Mouse (Mus musculus) adrenal gland, postnatal 10 days (tissue): ENCODE measurements at regions not wholly inside any gene's neighbourhood (a gene's known extent, or its start where the extent isn't known, plus 50 kb on each side); places are given as distances from the start of the nearest gene placed in this dataset.

Experiments
- DNase-seq: peaks from one replicate; pipeline ENCODE4 v3.0.0; 2021; ENCODE audit warnings: mixed read lengths

DNA sequence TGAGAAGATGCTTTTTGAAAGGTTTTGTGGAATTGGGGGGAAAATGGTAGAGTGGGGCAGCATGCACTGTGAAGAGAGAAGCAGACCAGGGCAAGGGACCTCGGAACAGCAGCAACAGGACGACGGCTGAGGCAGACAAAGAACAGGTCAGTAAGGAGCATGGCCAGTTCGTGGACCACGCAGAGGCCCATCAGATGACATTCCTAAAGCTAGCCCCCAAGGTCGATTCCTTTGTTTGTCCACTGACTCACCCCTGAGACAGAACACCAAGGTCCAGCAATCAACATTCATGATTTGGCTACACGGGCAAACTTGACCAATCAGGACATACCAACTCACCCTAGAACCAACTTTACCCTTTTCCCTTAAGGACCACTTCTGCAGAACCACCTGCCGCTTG lies 160.0 kb downstream of the Fam76b start:
- no peak for DNase-seq

DNA sequence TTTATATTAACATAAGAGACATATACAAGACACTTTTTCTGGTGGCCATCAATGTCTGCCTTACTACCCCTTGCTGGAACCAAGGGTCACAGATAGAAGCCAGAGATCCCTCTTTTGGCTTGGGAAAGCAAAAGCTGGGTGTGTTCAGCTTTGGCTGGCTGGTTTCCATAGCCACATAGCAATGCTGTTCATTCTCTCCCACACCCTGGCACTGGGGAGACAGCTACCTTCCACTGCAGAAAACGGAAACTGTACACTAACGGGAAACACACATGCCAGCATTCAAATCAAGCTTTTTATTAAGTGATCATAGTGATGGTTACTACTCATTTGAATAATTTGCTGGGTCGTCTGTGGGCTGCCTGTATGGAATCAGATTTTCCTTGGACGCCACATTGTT lies 161.4 kb downstream of the Fam76b start:
- no peak for DNase-seq

DNA sequence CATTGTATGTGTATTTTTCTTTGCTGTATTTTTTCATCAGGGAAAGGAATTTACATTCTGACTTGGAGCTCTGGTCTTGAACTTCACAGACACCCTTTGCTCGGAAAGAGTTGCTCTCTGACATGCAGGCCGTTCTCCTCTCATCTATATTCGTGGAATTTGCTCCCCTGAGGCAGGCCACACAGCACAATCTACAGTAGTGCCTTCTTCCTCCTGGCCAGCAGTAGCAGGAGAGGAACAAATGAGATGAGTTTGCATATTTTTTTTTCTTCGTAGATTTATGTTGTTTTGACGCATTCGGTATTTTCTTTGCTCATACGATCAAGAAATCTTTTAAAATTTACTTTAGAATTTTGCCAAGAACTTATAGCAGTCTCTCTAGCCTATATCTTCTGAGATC lies 163.4 kb downstream of the Fam76b start:
- no peak for DNase-seq

DNA sequence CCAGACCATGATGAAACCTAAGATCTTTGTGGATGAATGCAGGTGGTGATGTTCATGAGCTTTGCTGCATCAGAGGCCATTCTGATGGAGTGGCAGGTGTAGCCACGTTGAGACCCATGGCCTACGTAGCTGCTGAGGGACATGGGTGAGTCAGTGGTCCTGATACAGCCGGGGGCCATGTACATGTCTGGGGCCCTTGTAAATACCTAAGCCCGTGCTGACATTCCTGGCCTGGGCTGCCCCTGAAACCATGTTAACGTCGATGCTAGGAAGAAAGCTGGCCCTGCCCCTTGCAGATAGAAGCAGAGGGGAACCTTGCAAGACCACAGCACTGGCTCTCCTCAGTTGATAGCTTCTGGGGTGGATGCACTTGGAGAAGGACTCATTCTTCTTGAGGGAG lies 165.2 kb downstream of the Fam76b start:
- no peak for DNase-seq

DNA sequence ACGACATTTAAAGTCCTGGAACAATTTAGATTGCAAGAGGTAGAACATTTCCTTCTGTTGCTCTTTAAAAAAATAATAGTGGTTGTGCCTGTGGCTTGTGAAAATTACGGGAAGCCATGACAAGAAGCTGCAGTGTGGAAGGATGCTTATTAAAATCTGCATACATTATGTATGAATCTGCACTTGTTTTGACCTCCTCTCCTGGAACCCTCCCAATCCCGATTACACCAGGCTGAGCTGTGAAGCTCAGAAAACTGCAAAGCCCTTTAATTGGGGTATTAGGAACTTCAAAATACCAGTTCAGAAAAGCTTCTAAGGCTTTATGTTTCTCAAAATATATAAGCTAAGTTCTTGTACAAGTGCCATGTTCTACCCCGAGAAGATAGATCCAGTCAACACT lies 171.8 kb downstream of the Fam76b start:
- no peak for DNase-seq

DNA sequence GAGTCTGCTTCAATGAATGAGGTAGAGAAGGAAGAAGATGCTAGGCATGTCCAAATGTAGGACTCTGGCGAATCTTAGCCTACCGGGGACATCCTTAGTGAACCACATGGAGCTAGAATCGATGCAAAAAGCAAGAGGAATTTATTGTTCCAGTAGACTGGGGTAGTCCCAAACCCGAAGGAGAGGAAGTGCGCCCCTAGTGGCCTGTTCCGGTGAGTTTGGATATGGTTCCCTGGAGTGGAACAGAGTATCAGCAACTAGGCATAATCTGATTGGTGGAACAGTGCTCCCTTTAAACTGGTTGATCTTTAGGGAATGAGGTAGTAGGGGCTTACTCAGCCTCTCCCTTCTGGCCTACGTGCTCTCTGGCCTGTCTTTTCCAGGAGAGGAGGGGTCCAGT lies 174.0 kb downstream of the Fam76b start:
- peak; percentile 30 for DNase-seq

DNA sequence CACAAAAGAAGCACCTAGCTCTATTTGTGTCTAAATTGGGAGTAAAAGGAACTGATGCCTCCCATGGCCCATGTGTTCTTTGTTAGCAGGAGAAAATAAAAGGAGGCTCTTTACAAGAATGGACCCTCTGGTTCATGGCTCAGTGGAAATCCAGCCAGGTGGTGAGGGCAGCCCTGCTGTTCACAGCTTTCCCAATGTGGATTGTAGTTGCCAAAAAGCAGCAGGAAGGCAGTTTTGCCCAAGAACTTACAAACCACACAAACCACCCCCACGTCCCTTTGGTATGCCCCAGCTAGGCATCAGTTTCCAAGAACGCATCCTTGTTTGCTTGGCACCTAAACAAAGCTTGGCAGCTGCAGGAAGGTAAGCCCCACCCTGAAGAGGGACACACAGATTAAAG lies 174.7 kb downstream of the Fam76b start:
- no peak for DNase-seq

DNA sequence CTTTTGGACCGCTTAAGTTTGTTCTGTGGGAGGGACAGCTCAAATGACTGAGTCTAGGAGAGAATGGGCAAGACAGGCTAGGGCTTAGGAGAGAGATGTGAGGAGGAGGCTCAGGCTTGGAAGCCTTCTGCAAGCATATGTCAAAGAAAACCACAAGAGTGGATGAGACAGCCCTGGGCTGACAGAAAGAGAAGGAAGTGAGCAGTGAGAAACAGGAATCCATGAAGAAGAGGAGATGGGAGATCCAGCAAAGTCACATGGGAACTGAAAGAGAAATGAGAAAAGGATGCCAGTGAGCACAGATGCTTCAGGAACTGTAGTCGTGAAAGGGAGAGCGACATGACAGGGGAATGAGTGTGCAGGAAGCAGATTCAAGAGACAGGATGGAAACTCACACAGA lies 175.6 kb downstream of the Fam76b start:
- DNase-seq, result no peak

DNA sequence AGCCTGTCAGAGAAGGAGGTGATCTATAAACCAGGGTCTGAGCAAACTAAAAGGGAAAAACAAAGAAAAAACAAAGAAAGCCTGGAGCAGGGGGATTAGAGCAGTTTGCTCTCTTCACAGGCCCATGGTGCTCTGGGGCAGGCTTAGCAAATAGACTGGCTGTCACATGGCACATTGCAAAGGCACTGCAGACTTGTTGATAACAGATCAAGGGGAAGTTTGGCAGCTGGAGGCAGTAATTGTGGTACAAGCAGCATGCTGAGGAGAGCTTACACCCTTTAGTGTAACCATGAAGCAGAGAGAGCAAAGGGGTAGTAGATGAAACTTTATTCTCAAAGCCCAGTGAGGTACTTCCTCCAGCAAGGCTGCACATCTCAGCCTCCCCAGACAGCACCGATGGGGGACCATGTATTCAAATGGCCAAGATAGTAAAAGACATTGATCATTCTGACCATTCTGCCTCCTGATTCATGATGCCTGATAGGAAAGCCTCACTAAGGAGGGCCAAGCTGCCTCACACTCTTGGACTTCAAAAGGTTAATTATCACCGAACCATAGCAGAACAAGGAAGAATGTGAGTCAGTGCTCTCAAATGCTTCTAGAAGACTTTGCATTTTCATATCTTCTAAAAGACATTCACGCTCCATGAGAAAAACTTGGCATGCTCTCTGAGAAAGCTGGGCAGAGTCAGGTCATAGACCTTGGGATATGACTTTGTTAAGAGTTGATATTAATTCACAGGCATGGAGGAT lies 178.9 kb downstream of the Fam76b start:
- DNase-seq, result no peak

DNA sequence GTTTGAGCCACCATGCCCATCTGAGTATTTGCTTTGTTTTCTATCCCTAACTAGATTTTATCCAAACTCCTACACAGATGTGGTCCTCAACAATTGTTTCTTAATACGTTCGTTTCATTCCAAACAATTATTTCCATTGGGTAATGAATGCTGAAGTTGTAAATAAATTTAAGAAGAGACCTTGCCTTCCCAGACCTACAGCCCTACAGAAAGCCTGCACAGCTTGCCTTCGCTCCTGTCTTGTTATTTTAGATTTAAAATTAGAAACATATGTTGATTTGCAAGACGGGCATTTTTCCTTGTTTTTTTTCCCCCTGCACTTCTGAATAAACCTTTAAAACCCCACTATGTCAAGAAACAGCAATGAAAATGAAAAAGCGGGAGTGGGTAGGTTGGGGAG lies 181.9 kb downstream of the Fam76b start:
- DNase-seq, result no peak

DNA sequence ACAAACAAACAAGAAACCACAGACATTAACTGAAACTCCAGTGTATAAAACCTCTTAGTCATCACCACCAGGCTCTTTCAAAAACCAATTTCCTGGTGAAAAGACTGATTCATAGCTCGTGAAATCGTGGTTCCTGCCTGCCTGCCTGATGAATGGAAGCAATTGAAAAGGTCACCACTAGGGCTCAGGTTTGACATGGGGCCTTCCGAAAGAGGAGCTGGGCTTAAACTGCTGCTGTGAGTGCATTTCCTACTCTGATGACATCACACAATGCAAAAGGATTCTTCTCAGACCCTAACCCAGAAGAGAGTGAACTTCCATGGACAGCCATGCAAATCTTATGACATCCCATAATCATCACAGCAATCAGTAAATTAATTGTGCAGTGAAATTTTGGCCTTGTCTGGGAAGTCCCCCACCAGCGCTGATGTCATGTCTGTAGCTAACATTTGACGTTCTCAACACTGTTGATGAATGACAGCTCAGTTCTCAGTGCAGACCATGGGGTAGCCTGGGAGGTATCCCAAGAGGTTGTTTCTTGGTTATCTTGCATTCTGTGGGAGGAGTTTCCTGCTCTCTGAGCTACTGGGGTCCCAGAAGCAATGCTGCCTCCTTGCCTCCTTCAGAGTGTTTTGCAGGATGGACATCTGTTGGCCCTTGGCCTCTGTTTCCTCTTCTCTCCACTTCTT lies 182.9 kb downstream of the Fam76b start:
- no peak for DNase-seq

DNA sequence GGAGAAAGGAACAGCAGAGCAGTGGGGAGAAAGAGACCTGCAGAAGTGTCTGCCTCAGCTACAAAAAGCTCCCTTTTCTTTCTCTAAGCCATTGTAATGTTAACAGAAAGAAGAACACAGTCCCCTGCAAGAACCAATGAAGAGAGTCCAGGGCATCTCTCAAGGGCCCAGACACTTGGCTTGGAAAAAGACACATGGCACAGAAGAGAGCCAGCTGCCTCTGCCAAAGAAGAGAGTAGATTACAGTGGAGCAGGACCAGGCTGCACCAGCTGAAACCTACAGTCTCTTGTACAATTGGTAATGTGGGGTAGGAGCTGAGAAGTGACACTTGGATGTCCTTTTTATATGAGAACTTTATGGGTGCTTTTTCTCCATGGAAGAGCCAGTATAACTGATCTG lies 196.7 kb downstream of the Fam76b start:
- peak; percentile 20 for DNase-seq

DNA sequence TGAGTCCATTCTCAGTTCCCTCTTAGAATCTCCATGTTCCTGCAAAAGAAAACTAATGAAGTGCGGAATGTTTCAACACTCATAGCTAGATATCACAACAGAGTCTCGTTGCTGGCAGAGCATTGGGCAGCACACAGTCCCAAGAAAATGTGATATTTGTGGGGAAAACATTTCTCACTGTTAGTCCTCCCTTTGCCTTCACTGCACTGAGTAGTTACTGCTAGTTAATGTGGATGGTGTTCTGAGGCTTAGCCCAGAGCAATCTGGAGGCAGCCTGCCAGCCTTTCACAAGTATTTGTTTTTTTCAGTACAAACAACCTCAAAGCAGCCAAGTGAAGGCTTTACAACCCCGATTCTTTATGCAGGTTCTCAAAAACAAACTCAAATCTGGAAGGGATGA lies 197.2 kb downstream of the Fam76b start:
- DNase-seq, result peak; percentile 8

DNA sequence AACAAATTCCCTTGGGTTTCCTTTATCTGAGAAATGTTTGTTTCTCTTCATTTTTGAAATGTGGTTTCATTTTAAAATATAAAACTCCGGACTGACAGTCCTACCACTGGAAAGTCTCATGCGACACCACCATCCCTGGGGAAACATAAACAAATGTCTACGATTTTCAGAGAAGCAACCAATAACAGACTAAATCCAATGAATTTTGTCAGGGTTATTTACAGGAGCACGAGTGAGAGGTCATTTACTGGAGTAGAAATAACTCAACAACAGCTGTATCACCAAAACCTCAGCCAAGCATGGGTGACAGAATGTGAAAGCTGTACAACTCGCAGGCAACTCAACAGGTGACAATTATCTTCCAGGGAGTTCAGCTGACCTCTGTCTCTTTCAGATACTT lies 200.5 kb downstream of the Fam76b start:
- no peak for DNase-seq

DNA sequence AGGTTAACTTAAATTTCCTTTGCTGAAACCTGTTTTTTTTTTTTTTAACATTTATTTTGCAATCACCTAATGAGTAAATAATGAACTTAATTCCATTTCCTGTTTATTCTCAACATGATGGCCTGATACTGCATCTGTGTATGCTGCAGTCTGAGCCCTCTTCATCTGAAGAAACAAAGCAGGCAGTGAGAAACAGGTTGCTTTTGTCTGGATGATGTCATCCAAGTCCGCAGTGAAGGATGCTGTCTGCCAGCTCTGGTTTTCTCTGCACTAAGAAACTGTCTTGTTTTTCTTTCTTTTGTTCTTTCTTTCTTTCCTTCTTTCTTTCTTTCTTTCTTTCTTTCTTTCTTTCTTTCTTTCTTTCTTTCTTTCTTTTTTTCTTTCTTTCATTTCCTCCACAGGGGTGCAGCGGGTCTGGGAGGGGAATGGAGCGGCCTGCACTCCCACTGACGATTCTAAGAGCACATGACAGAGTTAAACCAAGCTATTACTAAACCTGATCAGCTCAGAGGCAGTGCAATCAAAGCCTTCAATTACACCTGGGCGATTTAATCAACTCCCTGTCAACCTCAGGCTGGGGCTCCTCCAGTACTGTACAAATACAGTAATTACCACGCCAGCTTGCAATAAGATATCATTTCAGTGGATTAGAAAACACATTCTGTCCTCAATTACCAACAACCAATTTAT lies 204.0 kb downstream of the Fam76b start:
- no peak for DNase-seq

DNA sequence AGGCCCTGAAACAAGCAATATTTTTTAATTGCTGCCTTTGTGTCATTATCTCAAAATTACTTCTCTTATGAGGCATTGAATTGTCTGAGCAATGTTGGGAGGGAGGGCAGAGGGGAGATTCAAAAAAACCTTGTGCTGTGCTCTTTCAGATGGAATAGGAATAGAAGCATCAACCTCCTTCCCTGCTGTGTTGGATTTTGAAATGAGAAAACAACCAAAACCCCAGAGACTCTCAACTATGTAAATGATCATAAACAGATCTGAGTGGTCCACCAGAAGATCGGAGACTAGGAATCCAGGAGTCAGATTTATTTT lies 204.5 kb downstream of the Fam76b start:
- DNase-seq, result no peak

DNA sequence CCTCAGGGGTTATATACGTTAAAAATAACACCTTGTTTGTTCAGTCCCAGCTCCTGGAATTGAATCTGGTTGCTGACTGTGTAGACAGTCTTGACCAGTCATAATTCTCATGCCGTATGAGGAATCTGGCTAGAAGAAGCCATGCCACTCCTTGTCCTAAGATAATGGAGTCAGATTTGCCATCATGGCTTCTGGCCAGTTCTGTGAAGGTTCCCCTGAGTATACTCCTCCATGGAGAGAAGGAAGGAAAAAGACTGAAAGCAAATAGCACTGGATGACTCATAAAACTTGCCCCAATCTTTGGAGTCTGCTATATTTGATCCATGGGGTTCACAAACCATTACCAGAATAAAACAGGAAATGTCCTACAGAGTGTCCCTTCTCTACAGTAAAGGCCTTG lies 208.0 kb downstream of the Fam76b start:
- no peak for DNase-seq

DNA sequence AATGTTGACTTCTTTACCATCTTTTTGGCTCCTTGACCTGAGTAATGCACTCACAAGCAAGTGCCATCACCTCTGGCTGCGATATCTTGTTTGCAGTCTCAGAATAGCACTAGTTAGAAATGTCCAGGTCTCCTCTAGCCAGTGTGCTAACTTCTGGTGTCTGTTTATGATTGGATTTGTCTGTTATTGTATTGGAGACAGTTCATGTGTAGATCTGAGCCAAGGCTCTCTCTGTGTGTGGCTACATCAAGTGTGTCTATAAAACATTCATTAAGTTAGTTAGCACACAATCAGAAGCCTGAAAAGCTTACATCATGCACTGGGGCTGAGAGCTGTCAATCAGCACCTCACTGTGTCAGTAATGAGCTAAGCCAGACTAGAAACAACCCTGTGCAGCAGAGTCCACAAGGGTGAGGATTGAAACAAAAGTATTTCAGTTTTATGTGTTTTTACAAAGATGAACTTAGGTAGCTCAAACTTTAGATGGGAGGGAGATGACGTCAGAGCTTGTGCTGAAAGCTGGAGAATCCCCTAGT lies 214.5 kb downstream of the Fam76b start:
- no peak for DNase-seq

DNA sequence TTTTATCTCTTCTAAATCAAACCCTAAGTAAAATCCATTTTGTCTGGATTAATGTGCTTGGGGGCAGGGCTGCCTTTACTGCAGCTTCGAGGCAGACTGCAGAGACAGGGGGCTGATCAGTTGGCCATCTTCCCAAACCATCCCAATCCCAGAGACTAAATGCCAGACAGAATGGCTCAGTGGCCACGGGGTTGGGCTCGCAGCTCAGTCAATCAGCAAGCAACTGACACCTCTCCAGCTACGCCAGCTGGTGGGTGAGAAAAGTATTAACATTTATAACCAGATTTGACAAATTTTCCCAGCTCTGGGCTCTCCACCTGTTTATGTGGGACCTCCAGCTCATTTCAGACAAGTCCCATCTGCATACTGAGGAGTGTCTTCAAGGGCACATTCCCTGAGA lies 220.7 kb downstream of the Fam76b start:
- DNase-seq, result no peak

DNA sequence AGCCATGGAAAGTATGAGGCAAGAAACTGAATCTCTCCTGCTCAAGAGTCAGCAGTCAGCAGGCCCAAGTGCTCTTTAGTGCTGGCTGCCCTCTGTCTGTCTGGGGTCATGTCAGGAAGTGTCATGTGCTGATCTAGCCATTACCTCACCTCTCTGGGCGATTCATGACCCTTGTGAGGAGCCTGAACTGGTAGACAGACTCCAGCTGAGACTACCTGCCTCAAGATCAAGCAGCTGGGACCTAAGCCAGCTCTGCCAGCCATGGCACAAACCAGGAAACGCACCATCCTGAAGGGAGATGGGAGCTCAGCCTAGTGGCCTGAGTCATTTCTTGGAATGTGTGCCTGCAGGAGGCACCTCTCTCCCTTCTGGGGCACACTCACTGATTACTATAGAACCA lies 221.2 kb upstream of the Sesn3 start:
- DNase-seq, result no peak

DNA sequence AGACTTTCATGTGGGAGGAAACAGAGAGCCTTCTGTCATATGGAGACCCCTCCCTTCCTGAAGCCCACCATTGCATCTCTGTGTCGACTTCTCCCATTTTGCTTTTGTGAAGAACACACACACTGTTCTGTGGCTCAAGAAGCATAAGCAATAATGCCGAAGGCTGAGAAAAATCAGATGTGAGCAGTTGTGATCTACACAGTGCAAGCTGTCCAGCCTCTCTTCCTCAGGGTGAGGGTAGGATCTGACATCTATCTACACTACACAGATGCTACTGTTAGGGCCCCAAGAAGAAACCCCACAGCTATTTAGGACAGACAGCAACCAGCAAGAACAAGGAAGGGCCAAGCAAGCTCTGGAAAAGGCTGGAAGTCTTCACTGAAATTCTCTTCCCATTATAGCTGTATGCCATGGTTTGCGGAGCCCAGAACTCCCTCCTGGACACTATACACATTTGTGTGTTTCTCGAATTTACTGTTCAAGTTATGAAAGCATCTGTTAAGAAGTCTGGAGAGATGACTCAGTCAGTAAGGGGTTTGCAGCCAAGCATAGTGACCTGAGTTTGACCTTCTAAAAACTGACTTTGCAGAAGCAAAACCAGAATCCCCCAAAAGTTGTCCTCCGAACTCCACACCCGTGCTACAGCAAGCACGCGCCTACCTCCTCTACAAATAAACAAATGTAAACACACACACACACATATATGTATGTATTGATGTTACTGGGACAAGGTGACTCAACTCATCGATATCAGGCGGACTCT lies 218.3 kb upstream of the Sesn3 start:
- DNase-seq, result no peak

DNA sequence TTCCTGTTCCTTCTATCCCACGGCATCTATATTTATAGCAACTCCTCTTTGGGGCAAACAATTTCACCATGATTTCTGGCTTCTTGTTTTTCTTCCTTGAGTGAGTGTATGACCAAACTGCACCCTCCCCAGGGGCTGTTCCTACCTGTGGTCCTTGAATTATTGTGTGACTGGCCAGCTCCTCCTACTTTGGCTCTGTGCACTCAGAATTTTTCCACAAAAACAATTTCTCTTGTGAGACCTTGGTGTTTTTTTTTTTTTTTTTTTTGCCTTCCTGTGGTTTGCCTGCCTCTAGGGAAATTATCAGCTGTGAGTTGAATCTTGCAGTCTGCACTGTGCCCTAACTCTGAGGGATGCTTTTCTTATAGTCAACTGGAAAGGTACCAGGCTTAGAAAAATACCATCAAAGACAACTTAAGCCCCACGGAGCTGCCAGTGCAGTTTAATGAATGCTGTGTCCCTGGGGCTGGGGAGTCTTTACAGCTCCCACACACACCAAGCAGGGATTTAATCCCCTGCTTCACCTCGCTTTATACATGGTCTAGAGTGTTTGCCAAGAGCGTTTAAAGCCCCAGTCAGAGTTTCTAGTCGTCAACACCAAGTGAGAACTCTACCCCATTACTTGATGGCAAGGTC lies 216.2 kb upstream of the Sesn3 start:
- peak; percentile 41 for DNase-seq
